Mouse (Mus musculus) urinary bladder, adult 18-20 months (tissue): ENCODE measurements at regions not wholly inside any gene's neighbourhood (a gene's known extent, or its start where the extent isn't known, plus 50 kb on each side); places are given as distances from the start of the nearest gene placed in this dataset.

Experiments
- DNase-seq, 2 experiments: peaks; one replicate each; pipeline ENCODE4 v3.0.0; 2022; ENCODE audit warnings: low spot score in 2 of 2, mixed read lengths in 2 of 2

DNA sequence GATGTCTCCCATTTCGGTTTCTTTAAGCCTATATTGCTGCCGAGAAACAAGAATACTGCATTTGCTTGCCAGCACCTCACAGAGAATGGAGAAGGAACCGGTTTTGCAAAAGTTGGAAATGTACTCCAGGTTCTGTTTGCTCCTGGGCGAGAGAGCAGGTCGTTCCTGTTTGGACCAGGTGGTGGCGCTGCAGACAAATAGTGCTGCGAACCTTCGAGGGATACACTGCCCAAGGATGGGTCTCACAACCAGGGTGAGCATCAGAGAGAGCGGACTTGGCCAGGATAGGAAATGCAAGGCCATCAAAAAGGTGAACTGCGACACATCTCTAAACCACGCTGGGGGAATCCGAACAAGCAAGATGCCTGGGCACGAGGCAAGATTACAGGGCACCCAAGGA, 54.0 kb upstream of the Ets2 start:
- peak; percentile 81 to 89 for DNase-seq

DNA sequence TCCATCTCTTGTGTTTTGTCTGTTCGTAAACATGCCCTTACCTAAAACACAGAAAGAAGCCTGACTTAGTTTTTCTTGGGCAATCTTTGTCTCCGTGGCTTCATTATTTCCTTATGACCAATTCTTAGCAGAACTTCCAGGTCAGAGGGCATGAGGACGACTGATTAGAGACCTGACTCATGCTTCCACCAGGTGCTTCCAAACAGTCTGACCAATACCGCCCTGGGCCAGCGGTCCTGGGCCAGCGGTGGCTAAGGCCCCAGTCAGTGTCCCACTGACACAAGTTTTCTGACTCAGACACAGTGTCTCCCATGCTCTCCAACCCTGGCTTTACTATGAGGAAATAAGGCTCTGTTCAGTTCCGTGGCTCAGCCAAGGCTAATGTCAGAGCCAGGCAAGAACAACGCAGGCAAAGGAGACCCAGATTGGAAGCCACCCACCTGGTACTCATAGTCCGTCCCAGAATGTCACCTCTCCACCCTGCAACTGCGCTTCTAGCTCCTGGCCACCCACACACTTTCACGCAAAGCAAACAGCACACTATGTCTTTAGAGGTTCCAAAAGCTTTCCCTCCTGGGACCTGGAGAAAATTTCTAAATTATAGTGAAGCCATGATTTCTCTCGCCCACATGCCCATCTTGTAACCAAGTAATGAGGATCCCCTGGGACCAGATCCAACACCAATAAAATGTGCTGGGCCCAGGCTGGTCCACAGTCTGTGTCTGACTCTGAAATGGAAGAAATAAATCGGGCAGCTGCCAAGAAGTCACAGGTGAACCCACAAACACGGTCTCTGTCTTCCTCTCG, 56.6 kb upstream of the Erg start:
- DNase-seq = peak; percentile 19 to 51

DNA sequence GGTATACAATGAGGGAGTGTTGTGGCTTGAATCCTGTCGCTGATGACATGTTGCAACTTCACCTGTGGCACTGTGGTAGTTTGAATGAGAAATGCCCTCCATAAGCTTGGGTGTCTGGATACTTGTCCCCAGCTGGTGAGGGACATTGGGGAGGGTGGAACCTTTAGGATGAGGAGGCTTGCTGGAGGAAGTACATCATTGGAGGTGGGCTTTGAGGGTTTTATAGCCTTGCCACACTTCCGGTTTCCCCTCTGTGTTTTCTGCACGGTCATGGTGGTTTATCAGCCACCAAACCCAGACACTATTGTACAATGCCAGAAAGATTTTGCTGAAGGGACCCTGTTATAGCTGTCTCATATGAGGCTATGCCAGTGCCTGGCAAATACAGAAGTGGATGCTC, 54.3 kb upstream of the Erg start:
- DNase-seq = no peak

GRCm38 (mm10) chr16:95639677-95640076, 53.3 kb upstream of the Erg start:
- no peak for DNase-seq

- no peak for DNase-seq
Observed at GRCm38 (mm10) chr16:95637850-95638249, 51.5 kb upstream of the Erg start.

DNA sequence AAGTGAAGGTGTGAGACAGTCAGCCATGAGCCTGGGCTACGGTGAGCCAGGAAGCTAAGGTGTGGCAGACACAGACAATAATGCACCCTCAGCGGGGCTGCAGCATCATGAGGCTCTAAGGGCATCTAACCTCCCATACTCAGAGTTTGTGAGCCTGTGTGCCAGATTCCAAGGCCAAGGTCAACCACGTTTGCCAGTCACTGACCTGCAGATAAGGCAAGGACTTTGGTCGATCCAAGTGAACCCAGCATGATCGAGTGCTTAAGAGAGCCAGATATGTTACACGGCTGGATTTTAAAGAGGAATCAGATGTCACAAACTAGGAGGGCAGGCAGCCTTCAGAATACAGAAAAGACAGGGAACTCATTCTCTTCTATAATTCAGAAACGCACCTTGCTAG, 50.2 kb upstream of the Erg start:
- DNase-seq = no peak
